Mouse (Mus musculus) kidney, adult 2 months (tissue): ENCODE results near the gene Gm49361. TPM values are rescaled to one million over a fixed set of nuclear protein-coding genes. Genes with fewer than 3 reads are reported as not detected.

Experiments
- DNase-seq: peaks from one replicate; pipeline ENCODE4 v3.0.0; 2021
- H3K27ac ChIP-seq: fragments of 200-500 bp; 2 replicates; pipeline ENCODE4 v1.5.1; 2012; ENCODE audit warnings: low read depth, low read length, control low read depth, inconsistent platforms; ENCODE audit not compliant: insufficient read depth
- H3K27me3 ChIP-seq: fragments of 200-500 bp; replicated peaks from 2 replicates; pipeline ENCODE4 v1.6.1; 2012; ENCODE audit warnings: mild to moderate bottlenecking, moderate library complexity, low read length, inconsistent platforms; ENCODE audit not compliant: control insufficient read depth, insufficient read depth
- H3K36me3 ChIP-seq: fragments of 200-500 bp; 2 replicates; pipeline ENCODE4 v1.6.1; 2012; ENCODE audit warnings: mild to moderate bottlenecking, moderate library complexity, low read length, inconsistent platforms; ENCODE audit not compliant: control insufficient read depth, insufficient read depth
- H3K4me1 ChIP-seq: fragments of 200-500 bp; 2 replicates; pipeline ENCODE4 v1.6.1; 2011; ENCODE audit warnings: low read length; ENCODE audit not compliant: control insufficient read depth, insufficient read depth
- H3K4me3 ChIP-seq: fragments of 200-500 bp; 2 replicates; pipeline ENCODE4 v1.5.1; 2011; ENCODE audit warnings: mild to moderate bottlenecking, low read depth, low read length, control low read depth; ENCODE audit not compliant: insufficient read depth
- CTCF ChIP-seq: fragments of 200-500 bp; conservative IDR thresholded peaks from 2 replicates; pipeline ENCODE4 v1.5.1; 2011; ENCODE audit warnings: low read depth, mild to moderate bottlenecking, control low read depth, low read length, moderate library complexity, mixed read lengths; ENCODE audit not compliant: insufficient read depth, insufficient read length
- POLR2A ChIP-seq: fragments of 200-500 bp; IDR thresholded peaks from one replicate; pipeline ENCODE4 v1.6.1; 2011; ENCODE audit warnings: low read depth, low read length, control low read depth
- WGBS: fragments of 180-500 bp; shearing (Covaris S2); methylation state at CpG from one replicate; pipeline ENCODE4 v1.1.7; 2018; 5-methylcytosine and 5-hydroxymethylcytosine counted together
- polyA plus RNA-seq: library from polyadenylated mRNA; depleted of rRNA; stranded (reverse); fragments of >200 nt; gene quantifications from 2 replicates; pipeline ENCODE4 v1.2.3, GENCODE M21; 2012

Gene Gm49361
- polyA plus RNA-seq, 1 experiment = not detected

DNA sequence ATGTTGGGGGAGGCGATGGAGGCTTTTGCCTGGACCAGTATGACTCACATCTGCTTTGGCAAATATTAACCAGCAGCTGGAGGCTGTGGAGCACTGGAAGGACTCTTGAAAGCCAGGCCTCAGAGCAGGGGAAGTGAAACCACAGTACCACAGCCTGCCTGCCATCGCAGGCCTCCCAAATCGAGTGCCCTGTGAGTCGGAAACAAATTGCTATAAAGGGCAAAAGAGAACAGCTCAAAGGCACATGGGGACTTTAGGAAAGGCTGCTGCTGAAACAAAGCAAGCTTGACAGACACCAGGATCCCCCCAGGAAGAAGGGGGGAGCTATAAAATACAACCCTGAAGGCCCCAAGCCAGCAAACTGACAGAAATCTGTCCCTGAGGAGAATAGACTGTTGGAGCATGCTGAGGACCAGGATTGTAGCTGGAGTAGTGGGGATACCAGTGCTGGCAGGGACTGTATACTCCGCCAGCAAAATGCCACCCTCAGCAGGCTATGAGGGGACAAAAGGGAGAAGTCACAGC is 15.9 kb downstream of the Gm49361 start:
- 7% methylated on average over 5 of the region's 5 CpGs for WGBS
- peak overlapping the region; percentile 47 for H3K27ac ChIP-seq
- H3K4me3 ChIP-seq = no peak overlapping the region
- no peaks in the 10 kb centered on the region for H3K27me3 ChIP-seq
- peak; percentile 87 for DNase-seq
- peaks cover 21% of the 10 kb centered on the region for H3K4me1 ChIP-seq
- TF ChIP-seq CTCF (no peak), POLR2A (no peak)
- H3K36me3 ChIP-seq = no peaks in the 10 kb centered on the region; the same call in 1 of the 2 replicates

GRCm38 (mm10) chr14:57729364-57729763 is 16.5 kb downstream of the Gm49361 start:
- H3K27me3 ChIP-seq = no peaks in the 10 kb centered on the region
- H3K27ac ChIP-seq = peak overlapping the region; percentile 47
- TF ChIP-seq POLR2A = no peak
- TF ChIP-seq CTCF = no peak
- H3K4me3 ChIP-seq = no peak overlapping the region
- H3K4me1 ChIP-seq = peaks cover 23% of the 10 kb centered on the region
- WGBS = 52% methylated on average over 8 of the region's 8 CpGs
- H3K36me3 ChIP-seq = no peaks in the 10 kb centered on the region; the same call in 1 of the 2 replicates
- DNase-seq = peak; percentile 63

DNA sequence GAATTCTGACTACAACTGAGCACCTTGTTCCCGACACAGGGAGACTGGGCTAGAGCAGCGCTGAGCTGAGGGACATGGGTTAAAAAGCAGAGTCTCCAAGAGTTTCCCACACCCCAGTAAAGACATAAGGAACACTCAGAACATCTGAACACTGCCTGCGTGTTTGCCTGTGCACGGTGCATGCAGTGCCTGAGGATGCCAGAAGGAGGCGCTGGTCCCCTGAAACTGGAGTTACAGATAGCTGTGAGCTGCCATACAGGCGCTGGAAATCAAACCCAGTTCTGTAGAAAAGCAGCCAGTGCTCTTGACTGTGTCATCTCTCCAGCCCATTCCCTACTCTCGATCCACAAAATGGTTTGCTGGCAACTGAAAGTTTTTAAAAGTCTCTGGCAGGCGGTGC is 19.7 kb downstream of the Gm49361 start:
- peaks cover 27% of the 10 kb centered on the region for H3K4me1 ChIP-seq
- H3K27me3 ChIP-seq = no peaks in the 10 kb centered on the region
- H3K4me3 ChIP-seq = no peak overlapping the region
- WGBS = 90% methylated on average over 8 of the region's 8 CpGs
- DNase-seq = no peak
- H3K27ac ChIP-seq = no peak overlapping the region
- H3K36me3 ChIP-seq = 0 out of 2 replicates have a peak, but pooled peaks cover 2% of the 10 kb centered on the region
- TF ChIP-seq POLR2A = no peak
- peak; percentile 48 for TF ChIP-seq CTCF

DNA sequence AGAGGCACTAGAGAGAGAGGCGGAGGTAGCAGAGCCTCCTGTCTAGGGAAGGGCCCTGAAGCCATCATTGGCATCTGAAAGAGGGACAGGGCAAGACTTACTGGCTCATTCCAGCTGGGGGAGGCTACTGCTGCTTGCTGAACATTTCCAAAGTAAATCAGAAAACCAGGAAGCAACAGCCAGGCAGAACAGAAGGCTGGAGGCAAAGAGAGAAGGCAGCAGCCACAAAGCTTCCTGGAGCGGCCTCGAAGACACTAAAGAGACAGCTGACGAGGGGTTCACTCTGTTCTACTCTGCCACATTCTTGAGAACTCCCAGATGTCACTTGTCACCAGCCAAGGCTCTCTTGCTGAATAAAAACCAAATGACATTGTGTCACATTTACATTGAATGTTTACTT is 21.4 kb downstream of the Gm49361 start:
- WGBS = 50% methylated on average over 4 of the region's 4 CpGs
- no peak overlapping the region for H3K4me3 ChIP-seq
- 0 out of 2 replicates have a peak, but pooled peaks cover 2% of the 10 kb centered on the region for H3K36me3 ChIP-seq
- H3K27ac ChIP-seq = peak overlapping the region; percentile 37; the same call in 1 of the 2 replicates
- peaks cover 10% of the 10 kb centered on the region; the same call in 1 of the 2 replicates for H3K4me1 ChIP-seq
- no peaks in the 10 kb centered on the region for H3K27me3 ChIP-seq
- no peak for TF ChIP-seq POLR2A
- no peak for TF ChIP-seq CTCF
- DNase-seq = no peak

DNA sequence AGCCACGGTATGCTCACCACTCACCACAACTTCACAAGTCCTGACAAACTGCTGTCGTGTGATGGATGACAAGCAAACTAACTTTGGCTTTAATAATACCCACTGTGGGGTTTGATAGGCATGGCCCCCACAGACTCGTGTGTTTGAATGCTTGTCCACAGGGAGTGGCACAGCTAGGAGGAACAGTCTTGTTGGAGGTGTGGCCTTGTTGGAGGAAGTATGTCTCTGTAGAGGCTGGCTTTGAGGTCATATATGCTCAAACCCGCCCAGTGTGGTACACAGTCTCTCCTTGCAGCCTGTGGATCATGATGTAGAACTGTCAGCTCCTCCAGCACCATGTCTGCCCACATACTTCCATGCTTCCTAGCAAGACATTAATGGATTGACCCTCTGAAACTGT is 27.7 kb downstream of the Gm49361 start:
- Histone ChIP-seq H3K36me3 (0 out of 2 replicates have a peak, but pooled peaks cover 2% of the 10 kb centered on the region), H3K27me3 (no peaks in the 10 kb centered on the region), H3K4me1 (peaks cover 6% of the 10 kb centered on the region; the same call in 1 of the 2 replicates), H3K4me3 (no peak overlapping the region), H3K27ac (no peak overlapping the region)
- WGBS = 86% methylated on average over 4 of the region's 4 CpGs
- no peak for DNase-seq
- TF ChIP-seq POLR2A = no peak
- no peak for TF ChIP-seq CTCF

- Histone ChIP-seq H3K4me3 (no peak overlapping the region), H3K4me1 (peaks cover 6% of the 10 kb centered on the region; the same call in 1 of the 2 replicates), H3K27me3 (no peaks in the 10 kb centered on the region), H3K36me3 (no peaks in the 10 kb centered on the region), H3K27ac (no peak overlapping the region)
- WGBS = 61% methylated on average over 4 of the region's 4 CpGs
- TF ChIP-seq CTCF (no peak), POLR2A (no peak)
- DNase-seq = no peak
Measured at GRCm38 (mm10) chr14:57716601-57717245, 29.2 kb downstream of the Gm49361 start.

DNA sequence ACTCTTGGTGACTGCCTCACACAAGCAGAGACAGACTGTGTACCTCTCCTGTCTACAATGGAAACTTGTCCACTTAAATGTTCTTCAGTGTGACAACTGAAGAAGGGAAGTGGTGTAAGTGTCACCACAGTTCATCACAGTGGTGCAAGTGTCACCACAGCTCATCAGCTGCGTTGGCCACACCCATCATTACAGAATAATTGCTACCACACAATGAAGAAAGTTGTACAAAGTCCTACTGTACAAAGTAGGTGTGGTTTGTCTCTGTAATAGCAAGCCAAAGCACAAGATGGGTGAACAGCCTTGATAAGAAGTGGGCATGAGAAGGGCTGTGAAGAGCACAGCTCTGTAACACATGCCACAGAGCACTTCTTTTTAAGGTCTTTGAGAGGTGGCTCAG is 33.0 kb downstream of the Gm49361 start:
- 80% methylated on average over 1 of the region's 1 CpGs for WGBS
- Histone ChIP-seq H3K4me3 (no peak overlapping the region), H3K27ac (no peak overlapping the region), H3K36me3 (no peaks in the 10 kb centered on the region), H3K4me1 (peaks cover 3% of the 10 kb centered on the region; the same call in 1 of the 2 replicates), H3K27me3 (no peaks in the 10 kb centered on the region)
- DNase-seq = no peak
- TF ChIP-seq POLR2A (no peak), CTCF (no peak)
